Mouse (Mus musculus) neural tube, embryonic 11.5 days (tissue): Measurements from ENCODE around the gene Scgn. TPM values are rescaled to one million over a fixed set of nuclear protein-coding genes. Genes with fewer than 3 reads are reported as not detected.

Source experiments
- ATAC-seq: fragments of 200-750 bp; cut with Nextera tagmentation; 2 replicates; pipeline ENCODE4 v1.8.0; 2017; ENCODE audit warnings: moderate number of reproducible peaks, mild to moderate bottlenecking, moderate TSS enrichment, moderate library complexity; ENCODE audit not compliant: insufficient read depth, low FRiP score, low TSS enrichment
- DNase-seq: peaks from one replicate; pipeline ENCODE4 v3.0.0-alpha.2; 2015; ENCODE audit warnings: low spot score
- H3K27ac ChIP-seq: fragments of 300-500 bp; sonication (generic); 2 replicates; pipeline ENCODE4 v1.5.1; 2014; ENCODE audit warnings: low read depth, mild to moderate bottlenecking, low read length
- H3K27me3 ChIP-seq: fragments of 300-500 bp; sonication (generic); 2 replicates; pipeline ENCODE4 v1.6.1; 2014; ENCODE audit warnings: mild to moderate bottlenecking, low read length, mixed read lengths; ENCODE audit not compliant: control insufficient read depth, insufficient read depth
- H3K36me3 ChIP-seq: fragments of 300-500 bp; sonication (generic); 2 replicates; pipeline ENCODE4 v1.6.1; 2014; ENCODE audit warnings: mild to moderate bottlenecking, low read length, moderate library complexity, mixed read lengths; ENCODE audit not compliant: control insufficient read depth, insufficient read depth
- H3K4me1 ChIP-seq: fragments of 300-500 bp; sonication (generic); 2 replicates; pipeline ENCODE4 v1.6.1; 2014; ENCODE audit warnings: low read length, mixed read lengths; ENCODE audit not compliant: control insufficient read depth, insufficient read depth
- H3K4me2 ChIP-seq: fragments of 300-500 bp; sonication (generic); 2 replicates; pipeline ENCODE4 v1.6.1; 2014; ENCODE audit warnings: low read depth, mild to moderate bottlenecking, moderate library complexity
- H3K4me3 ChIP-seq: fragments of 300-500 bp; sonication (generic); 2 replicates; pipeline ENCODE4 v1.5.1; 2014; ENCODE audit warnings: low read depth, low read length
- H3K9ac ChIP-seq: fragments of 300-500 bp; sonication (generic); 2 replicates; pipeline ENCODE4 v1.6.1; 2014; ENCODE audit warnings: mild to moderate bottlenecking, low read length
- H3K9me3 ChIP-seq: fragments of 300-500 bp; sonication (generic); 2 replicates; pipeline ENCODE4 v1.6.1; 2016; ENCODE audit warnings: low read length; ENCODE audit not compliant: control insufficient read depth
- WGBS: fragments of 180-500 bp; shearing (Covaris S2); extraction: QIAGEN DNeasy Blood & Tissue Kit; methylation state at CpG from one replicate; pipeline ENCODE4 v1.1.7; 2014; 5-methylcytosine and 5-hydroxymethylcytosine counted together
- microRNA-seq: library from miRNA; unstranded; fragments of <30 nt; microRNA quantifications from one replicate; pipeline ENCODE4, GENCODE M21; 2016
- polyA plus RNA-seq: library from polyadenylated mRNA; unstranded; fragments of >200 nt; fragmentation: Nextera tagmentation; extraction: Ambion mirVana; gene quantifications from 2 replicates; pipeline ENCODE4 v1.2.1, GENCODE M21; 2014

Gene Scgn
- polyA plus RNA-seq, 1 experiment from 2014 or later, result 0.73 TPM

DNA sequence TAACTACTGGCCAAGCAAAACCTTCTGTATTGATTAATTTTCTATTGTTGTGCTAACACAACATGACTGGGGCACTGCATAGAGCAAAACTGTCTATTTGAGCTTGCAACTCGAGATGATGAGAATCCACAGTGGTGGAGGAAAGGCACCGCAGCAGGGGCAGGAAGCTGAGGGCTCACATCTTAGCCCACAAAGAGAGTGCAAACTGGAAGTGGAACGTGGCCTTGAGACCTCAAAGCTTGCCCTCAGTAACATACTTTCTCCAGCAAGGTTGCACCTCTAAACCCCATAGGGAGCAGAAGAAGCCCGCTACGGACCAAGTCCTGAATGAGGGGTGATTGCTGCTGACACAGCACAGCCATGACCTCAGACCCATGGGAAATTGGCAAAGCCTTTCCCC, 80.9 kb downstream of the Scgn start:
- no peaks in the 10 kb centered on the region for H3K27me3 ChIP-seq
- no peaks in the 10 kb centered on the region for H3K4me1 ChIP-seq
- no peaks in the 10 kb centered on the region for H3K9me3 ChIP-seq
- DNase-seq (no peak), ATAC-seq (no peak)
- no peaks in the 10 kb centered on the region for H3K36me3 ChIP-seq
- H3K4me2 ChIP-seq, result no peak overlapping the region
- no peak overlapping the region for H3K9ac ChIP-seq
- no peak overlapping the region for H3K27ac ChIP-seq
- WGBS, result 92% methylated on average over 5 of the region's 5 CpGs
- no peak overlapping the region for H3K4me3 ChIP-seq

DNA sequence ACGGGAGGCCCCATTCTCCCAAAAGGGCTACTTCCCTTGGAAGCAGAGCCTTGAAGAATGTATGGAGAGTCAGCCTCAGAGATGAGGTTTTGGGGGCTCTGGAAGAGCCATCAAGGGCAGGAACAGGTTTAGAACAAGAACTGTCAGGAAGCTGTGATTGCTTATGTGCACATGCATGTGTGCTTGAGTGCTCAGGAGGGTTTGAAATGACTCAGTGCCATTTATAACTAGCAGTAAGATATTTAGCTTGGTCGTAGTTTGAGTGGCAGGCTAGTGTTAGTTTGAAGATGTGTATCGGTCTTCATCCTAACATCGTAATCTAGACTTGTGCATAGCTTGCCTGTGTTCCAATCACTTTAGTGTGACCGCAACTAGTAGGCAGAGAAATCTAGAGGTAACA, 84.1 kb downstream of the Scgn start:
- Histone ChIP-seq H3K4me2 (no peak overlapping the region), H3K4me1 (no peaks in the 10 kb centered on the region), H3K27me3 (no peaks in the 10 kb centered on the region), H3K4me3 (no peak overlapping the region), H3K27ac (no peak overlapping the region), H3K36me3 (no peaks in the 10 kb centered on the region), H3K9ac (no peak overlapping the region), H3K9me3 (no peaks in the 10 kb centered on the region)
- DNase-seq (no peak), ATAC-seq (no peak)
- WGBS, result 96% methylated on average over 5 of the region's 5 CpGs

Small RNA genes within 50 kb of the gene (microRNA-seq; reads per million reads assigned to microRNA genes)
- gene Gm44344, result not detected

Other genes starting within 250 kb of the Scgn start
- gene Hist1h3c, start 245.6 kb downstream of the Scgn start, polyA plus RNA-seq, result 8.3 and 10.6 TPM in 2 replicates
- 2.4 and 2.9 TPM in 2 replicates for gene Hist1h2bb, start 244.5 kb downstream of the Scgn start, polyA plus RNA-seq
- gene Hist1h2ab, start 240.1 kb downstream of the Scgn start, polyA plus RNA-seq, result 33.1 and 47.3 TPM in 2 replicates
- gene Hist1h3b, start 238.9 kb downstream of the Scgn start, polyA plus RNA-seq, result 6.2 and 8.4 TPM in 2 replicates
- gene Hist1h4b, start 234.2 kb downstream of the Scgn start, polyA plus RNA-seq, result 4.3 and 9.0 TPM in 2 replicates
- gene Hist1h4a, start 230.0 kb downstream of the Scgn start, polyA plus RNA-seq, result not detected in 2 replicates
- 2.3 and 4.3 TPM in 2 replicates for gene Hist1h3a, start 228.8 kb downstream of the Scgn start, polyA plus RNA-seq
- 1.1 and 3.6 TPM in 2 replicates for gene Hist1h1a, start 227.5 kb downstream of the Scgn start, polyA plus RNA-seq
- not detected in 2 replicates for gene Trim38, start 221.3 kb downstream of the Scgn start, polyA plus RNA-seq
- gene Slc17a2, start 184.2 kb downstream of the Scgn start, polyA plus RNA-seq, result not detected in 2 replicates
- not detected in 2 replicates for gene Slc17a3, start 151.8 kb downstream of the Scgn start, polyA plus RNA-seq
- not detected in 2 replicates for gene Slc17a1, start 123.5 kb downstream of the Scgn start, polyA plus RNA-seq
- 0.49 and 0.64 TPM in 2 replicates for gene Slc17a4, start 76.2 kb downstream of the Scgn start, polyA plus RNA-seq
- not detected in 2 replicates for gene Hist1h2ba, start 57.1 kb downstream of the Scgn start, polyA plus RNA-seq
- gene Hist1h2aa, start 56.8 kb downstream of the Scgn start, polyA plus RNA-seq, result not detected in 2 replicates